Mouse (Mus musculus): ENCODE data around the gene Fam83e. TPM values are rescaled to one million over a fixed set of nuclear protein-coding genes. Genes with fewer than 3 reads are reported as not detected.
A peak's percentile ranks its signal among the peaks of the same experiment; 100 is the strongest.

Fam83e gene
- total RNA-seq, 2 experiments from 2014 or later = 0.34 to 0.77 TPM

DNA sequence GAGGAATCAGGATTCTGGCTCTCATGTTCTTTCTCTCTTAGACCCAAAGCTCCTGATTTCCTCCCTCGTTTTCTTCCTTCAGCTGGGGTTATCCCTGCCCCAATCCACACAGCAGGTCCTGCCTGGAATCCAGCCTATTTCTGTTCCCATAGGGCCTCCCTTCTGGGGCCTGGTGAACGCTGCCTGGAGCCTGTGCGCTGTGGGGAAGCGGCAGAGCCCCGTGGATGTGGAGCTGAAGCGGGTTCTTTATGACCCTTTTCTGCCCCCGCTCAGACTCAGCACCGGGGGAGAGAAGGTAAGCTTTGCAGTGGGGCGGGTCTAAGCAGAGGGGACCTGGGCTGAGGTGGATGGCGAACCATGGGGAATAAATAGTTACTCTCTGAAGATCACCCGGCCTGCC lies 19.9 kb upstream of the Fam83e start:
- ATAC-seq (replicated peaks; ENCODE audit: poor library complexity, severe bottlenecking) = no peak

DNA sequence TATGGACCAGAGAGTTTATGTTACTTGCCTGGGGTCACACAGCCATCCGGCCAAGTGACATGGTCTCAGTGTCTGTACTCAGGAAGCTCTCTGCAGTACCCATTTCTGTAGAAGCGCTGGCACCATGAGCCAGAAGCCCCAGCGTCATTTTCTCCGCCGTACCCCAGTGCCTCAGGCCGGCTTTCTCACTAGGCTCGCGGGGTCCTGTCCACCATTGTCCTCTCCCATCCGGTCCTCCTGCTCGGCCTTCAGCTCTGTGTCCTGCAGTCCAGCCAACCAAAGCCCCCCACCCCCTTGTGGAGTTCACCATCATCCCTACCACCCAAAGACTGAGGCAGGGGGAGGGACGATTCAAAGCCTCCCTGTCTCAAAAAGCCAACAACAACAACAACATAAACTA lies 19.4 kb upstream of the Fam83e start:
- no peak for ATAC-seq (replicated peaks; ENCODE audit: poor library complexity, severe bottlenecking)

DNA sequence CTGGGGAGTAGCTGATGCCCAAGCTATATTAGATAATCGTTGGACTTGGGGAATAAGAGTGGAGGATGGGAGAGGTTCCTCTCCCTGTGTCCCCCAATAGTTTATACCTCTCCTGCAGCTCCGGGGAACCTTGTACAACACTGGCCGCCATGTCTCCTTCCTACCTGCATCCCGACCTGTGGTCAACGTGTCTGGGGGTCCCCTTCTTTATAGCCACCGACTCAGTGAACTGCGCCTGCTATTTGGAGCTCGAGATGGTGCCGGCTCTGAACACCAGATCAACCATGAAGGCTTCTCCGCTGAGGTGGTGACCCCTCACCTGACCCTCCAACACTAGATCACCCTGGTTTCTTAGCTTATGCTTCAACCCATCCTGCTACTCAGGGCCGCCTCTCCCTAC lies 18.7 kb upstream of the Fam83e start:
- ATAC-seq (replicated peaks; ENCODE audit: poor library complexity, severe bottlenecking) = no peak

DNA sequence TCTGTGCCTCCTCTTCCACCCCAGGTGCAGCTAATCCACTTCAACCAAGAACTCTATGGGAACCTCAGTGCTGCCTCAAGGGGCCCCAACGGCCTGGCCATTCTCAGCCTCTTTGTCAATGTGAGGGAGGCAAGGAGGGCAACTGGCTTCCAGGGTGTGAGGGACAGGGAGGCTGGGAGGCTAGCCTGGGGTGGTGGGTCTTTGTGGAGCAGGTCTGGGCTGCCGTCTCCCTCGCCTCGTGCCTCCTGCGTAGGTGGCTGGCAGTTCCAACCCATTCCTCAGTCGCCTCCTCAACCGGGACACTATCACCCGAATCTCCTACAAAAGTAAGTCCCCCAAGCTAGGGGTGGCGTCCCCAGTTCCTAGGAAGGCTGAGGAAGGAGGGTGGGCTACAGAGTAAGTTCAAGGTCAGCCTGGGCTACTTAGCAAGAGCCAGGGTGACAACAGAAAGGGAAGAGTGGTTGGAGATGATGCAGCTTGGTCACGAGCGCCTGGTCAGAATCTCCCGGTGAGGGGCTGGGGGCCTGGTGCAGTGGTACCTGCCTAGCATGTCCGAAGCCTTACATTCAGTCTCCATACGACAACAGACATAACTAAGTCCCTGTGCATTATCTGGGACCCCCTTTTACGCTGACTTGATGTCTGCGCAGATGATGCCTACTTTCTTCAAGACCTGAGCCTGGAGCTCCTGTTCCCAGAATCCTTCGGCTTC lies 18.0 kb upstream of the Fam83e start:
- no peak for ATAC-seq (replicated peaks; ENCODE audit: poor library complexity, severe bottlenecking)

DNA sequence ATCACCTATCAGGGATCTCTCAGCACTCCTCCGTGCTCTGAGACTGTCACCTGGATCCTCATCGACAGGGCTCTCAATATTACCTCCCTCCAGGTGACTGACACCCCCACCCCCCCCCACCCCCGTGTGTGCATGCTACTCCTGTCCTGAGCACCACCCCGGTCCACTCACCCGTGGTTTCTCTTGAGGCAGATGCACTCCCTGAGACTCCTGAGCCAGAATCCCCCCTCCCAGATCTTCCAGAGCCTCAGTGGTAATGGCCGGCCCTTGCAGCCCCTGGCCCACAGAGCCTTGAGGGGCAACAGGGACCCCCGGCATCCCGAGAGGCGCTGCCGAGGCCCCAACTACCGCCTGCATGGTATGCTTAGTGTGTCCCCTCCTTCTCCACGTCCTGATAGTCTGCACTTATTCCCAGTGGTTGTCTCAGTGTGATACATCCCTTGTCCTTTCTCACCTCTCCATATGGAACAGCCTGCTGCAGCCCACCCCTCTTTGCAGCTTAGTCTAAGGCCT lies 17.4 kb upstream of the Fam83e start:
- no peak for ATAC-seq (replicated peaks; ENCODE audit: poor library complexity, severe bottlenecking)

DNA sequence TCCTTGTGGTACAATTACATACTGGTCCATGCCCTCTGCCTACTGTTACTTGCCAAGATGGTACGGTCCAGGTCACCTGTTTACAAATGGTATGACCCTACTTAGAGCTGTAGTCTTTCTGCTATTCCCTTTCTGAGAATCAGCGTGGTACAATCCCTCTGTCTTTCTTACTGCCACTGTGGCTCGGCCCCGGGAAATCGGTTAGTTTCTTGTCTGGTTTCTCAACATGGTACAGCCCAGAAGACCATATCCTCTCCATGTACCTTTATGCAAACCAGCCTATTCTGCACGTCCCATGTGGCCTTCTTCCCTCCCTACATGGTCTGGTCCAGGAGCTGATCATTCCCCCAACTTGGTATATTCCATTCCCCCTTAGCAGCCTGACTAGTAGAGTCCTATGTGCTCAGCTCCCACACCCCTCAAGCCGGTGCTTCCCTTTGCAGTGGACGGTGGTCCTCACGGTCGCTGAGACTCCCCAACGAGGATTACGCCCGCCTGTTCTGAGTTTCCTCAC lies 16.9 kb upstream of the Fam83e start:
- ATAC-seq (replicated peaks; ENCODE audit: poor library complexity, severe bottlenecking) = peak; percentile 9; the same call in 1 of the 2 replicates

DNA sequence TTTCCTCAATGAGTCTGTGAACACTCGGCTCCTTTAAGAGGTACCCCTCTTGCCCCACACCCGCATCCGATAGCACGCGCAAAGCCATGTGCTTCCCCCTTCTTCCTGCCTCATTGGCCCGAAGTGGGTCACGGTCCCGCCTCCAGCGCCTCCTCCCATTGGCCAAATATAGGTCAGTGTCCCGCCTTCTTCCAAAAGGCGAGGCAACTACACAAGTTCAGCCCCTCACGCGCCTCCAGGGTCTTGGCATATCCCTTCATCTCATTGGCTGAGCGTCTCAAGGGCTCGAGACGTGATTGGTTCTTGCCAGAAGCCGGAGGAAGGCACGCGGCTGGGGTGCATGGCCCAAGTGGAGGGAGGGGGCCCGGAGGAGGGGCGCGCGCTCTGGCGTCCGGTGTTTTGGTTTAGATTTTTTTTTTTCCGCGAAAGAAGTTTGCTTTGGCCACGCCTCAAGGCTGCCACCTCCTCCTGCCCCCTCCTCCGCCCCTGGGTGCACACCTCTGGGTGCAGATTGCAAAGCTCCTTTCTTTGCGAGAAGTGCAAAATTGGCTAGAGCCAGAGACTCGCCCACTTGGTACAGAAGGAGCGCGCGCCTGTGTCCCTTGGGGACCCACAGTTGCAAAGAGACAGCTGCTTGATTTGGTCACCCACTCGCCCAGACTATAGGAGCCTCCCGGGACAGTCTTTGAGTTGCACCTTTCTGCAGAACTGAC lies 16.1 kb upstream of the Fam83e start, which contains the start of gene Dbp:
TSS of gene Dbp (plus strand) at position 359 of the 713 bp plus-strand sequence.
- ATAC-seq (replicated peaks; ENCODE audit: poor library complexity, severe bottlenecking) = peak; percentile 64

DNA sequence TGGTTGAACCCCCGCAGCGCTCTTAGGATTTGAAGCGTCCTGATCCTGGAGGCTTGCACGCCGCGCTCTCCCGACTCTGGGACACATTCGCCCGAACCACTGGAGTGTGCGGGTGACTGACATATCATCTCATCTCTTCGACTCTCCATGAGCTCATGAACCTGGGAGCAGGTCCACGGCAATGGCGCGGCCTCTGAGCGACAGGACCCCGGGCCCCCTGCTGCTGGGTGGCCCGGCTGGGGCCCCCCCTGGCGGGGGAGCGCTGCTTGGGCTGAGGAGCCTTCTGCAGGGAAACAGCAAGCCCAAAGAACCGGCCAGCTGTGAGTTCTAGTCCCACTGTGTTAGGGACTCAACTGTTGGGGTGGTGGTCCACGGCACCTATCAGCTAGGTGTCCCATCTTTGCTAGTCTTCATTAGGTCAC lies 15.6 kb upstream of the Fam83e start:
- ATAC-seq (replicated peaks; ENCODE audit: poor library complexity, severe bottlenecking) = no peak

DNA sequence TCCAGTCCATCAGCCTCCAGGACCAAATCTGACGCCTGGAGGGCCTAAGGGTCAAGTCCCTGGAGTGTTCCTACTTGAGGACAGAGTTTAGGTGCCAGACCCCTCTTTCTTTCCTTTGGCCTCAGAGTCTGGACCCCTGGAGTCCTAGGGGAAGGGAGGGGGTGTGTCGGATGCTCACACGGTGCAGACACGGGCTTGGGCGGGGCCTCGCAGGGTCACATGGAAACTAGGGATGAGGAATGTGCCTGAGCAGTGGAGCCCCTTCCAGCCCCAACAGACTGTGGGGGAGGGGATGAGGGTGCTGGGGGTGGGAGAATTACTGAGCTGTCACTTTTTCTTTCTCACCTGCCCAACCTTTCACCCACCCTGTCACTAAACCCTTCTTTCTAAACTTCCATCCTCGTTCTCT lies 15.1 kb upstream of the Fam83e start:
- ATAC-seq (replicated peaks; ENCODE audit: poor library complexity, severe bottlenecking) = no peak

DNA sequence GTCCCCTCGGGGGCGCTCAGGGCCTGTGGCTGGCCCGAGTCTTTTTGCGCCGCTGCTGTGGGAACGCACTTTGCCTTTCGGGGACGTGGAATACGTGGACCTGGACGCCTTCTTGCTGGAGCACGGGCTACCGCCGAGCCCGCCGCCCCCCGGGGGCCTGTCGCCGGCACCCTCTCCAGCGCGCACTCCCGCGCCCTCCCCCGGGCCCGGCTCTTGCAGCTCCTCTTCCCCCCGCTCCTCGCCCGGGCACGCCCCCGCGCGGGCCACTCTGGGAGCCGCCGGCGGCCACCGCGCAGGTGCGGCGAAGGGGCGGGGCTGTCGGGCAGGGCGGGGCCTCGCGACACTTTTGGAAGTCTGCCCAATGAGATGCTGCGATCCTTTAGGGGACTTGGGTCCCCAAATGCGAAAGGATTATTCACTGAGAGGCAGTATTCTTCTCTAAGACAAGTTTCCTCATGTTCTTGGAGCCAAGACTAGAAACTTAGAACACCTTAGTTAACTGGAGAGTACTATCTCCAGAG lies 14.2 kb upstream of the Fam83e start:
- peak; percentile 25 for ATAC-seq (replicated peaks; ENCODE audit: poor library complexity, severe bottlenecking)

DNA sequence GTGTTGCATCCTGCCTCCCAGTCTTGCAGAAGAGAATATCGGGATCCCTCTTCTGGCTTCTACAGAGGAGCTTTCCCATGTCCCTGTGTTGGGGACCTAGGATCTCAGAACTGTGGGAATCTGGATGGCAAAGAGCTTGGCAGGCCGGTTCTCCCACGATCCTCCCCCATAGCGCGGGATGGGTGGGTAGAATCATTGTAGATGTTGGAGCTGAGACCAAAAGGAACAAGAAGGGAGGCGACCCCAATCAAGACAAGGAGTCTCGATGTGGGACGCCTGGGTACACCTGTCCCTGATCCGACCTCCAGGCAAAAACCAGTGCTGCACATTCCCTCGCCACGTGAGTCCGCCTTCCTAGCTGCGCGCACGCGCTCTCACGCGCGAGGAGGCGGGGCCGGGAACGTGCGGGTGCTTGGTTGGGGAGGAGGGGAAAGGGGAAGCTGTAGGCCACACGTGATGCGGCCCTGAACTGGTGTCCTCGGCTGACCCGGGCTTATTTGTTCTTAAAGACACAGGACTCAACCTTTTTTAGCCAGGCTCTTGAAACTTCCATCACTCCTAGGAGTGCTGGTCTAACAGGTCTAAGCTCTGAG lies 13.5 kb upstream of the Fam83e start:
- peak; percentile 48 for ATAC-seq (replicated peaks; ENCODE audit: poor library complexity, severe bottlenecking)

DNA sequence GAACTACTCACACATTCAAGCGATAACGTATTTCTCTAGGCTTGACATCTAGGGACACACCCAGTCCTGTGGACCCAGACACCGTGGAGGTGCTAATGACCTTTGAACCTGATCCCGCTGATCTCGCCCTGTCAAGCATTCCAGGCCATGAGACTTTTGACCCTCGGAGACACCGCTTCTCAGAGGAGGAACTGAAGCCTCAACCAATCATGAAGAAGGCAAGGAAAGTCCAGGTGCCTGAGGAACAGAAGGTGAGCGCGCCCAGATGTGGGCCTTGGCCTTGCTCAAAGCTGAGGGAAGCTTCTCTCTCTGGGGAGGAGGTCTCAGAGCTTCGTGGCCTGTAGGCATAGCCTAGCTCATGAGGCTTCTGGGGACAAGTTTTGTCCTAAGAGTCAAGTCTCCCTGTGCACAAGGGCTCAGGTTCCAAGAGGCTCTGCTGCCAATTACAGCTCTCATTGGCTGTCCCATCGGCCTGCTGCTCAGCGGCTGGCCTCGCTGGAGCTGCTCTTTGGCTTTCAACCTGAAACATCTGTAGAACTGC lies 12.7 kb upstream of the Fam83e start:
- no peak for ATAC-seq (replicated peaks; ENCODE audit: poor library complexity, severe bottlenecking)

DNA sequence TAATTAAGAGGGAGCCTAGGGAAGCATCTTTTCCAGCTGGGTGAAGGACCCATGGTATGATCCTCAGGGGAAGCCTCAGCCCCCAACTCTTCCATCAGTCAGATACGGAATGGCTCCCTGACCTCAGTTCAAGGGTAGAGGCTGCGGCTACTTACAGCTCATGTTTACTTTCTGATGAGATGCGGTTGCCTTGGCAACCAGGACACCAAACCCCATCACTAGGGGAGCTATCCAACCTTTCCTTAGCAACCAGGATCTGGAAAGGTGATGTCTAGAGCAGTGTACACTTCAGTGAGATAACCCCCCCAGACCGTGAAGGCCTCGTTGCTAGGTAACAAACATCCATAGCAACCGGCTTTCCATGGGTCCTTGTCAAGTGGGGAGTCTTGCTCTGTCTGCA lies 12.0 kb upstream of the Fam83e start:
- ATAC-seq (replicated peaks; ENCODE audit: poor library complexity, severe bottlenecking) = no peak

DNA sequence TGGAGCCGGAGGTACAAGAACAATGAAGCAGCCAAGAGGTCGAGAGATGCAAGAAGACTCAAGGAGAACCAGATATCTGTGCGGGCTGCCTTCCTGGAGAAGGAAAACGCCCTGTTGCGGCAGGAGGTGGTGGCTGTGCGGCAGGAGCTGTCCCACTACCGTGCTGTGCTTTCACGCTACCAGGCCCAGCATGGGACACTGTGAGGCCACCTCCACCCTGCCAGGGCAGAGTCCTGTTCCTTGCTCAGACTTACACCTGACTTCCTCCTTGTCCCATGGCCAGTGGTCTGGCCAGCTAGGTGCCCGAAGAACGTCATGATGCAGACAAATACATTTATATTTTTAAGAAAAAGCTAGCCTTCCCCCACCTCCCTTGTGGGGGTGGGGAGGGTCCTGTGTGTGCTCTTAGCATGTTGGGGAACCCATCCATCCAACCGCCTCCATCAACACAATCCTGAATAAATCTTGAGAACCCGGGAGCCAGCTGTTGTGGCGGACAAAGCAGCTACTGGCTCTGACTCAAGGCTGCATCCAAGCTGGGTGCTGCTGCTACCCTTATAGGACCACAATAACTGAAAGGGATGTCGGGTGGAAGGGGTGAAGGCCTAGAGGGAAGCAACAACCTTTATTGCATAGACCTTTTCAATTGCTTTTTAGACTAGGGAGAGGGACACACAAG lies 11.2 kb upstream of the Fam83e start:
- ATAC-seq (replicated peaks; ENCODE audit: poor library complexity, severe bottlenecking) = no peak

DNA sequence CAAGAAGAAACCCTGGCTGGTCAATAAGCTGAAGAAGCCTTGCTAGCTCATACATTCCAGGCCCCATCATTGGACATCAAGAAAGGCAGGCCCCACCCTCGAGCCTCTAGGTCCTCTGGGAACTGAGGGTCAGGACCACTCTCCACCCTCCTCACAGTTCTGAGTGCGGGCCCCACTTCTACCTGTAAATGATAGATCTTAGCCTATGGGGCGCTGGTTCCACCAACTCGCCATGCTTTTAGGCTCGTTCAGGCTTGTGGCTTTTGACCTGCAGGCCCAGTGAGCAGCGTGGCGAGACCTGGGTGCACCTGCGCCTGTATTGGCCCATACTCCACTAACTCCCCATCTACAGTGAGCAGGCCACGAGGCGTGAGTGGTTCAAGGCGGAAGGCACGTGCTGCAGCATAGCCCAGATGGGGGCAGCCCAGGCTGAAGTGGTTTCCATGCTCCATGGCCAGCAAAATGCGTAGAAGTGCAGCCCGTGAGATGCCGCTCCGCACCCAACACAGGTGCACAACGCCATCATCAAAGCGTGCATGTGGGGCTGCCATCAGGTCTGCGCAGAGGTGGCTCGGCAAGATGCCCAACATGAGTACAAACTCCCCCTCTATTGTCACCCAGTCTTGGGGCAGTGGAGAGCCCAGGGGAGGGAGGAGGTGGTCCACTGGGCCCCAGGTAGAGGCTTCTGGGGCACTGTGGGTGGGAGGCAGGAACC lies 10.4 kb upstream of the Fam83e start:
- no peak for ATAC-seq (replicated peaks; ENCODE audit: poor library complexity, severe bottlenecking)

DNA sequence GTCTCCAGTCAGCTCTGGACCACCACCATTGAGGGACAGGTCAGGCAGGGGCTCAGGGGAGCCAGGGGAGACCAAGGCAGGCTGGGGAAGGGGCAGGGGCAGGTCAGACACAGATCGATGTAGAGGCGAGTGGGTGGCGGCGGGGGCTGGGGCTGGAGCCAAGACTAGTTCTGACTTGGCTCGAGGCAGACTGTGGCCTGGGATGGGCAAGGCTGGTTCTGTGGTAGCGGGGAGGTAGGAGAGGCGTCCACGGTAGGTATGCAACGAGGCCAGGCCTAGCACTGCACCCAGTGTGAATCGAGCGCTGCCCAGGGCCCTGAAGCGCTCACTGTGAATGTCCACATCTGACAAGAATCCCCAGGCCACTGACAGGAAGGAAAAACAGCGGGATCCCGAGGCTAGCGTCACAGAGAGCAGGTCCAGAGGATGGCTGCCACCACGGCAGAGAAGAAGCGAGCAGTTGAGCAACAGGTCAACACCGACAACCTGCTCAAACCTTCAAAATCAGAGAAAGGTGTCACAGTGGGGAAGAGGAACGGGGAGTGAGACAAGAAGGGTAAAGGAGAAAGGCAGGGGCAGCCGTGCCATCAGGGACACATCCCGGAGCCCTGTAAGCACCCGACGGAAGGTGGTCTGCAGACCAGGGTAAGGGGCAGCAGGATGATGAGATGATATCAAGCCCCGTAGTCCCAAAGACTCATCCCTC lies 9.5 kb upstream of the Fam83e start:
- ATAC-seq (replicated peaks; ENCODE audit: poor library complexity, severe bottlenecking) = no peak

DNA sequence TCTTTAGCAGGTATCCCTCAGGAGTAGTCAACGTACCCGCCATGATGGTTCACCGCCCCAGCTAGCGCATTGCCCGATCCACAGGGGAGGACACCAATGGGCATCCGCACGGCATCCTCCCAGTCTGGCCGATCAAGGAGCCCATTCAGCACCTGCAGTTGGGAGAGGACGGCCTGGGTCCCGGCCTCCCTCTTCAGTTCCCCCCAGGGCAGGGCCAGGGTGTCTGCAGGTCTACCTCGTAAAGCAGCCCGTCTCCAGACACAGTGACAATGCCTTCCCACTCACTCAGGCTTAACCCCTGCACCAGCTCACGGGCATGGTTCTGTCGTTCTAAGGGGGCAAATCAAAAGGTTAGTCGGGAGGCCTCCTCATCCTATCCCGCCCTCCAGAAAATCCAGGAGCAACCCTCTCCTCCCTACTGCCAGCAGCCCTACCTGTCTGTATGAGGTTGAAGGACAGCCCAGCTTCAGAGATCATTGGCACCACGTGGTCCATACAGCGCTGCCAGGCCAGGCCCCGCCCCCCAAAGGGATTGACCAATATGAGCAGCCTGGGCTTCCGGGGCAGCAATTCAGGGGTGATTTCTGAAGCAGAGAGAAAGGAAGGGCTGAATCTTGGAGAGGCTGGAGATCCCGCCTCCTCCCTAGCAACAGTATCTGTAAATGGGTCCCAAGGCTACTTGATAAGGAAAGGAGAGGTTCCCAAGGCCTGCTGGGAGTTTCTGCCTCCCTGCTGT lies 8.8 kb upstream of the Fam83e start:
- no peak for ATAC-seq (replicated peaks; ENCODE audit: poor library complexity, severe bottlenecking)

DNA sequence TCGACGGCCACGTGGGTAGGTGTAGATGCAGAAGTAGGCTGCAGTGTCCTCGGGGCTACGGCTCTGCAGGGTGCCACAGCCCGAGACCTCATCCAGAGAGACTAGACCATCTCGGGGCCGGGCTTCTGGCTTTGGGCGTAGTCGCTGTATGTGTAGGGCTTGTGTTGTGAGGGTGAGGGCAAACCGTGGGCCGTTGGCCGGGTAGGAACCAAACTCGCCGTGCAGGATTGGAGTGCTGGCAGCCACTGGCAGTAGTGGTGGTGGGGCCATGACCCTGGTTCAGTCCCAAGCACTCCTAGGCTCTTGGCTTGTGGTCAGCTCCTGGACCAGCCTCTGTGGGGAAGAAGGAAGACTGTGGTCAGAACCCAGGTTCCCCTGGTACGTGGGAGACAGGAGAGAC lies 7.6 kb upstream of the Fam83e start:
- no peak for ATAC-seq (replicated peaks; ENCODE audit: poor library complexity, severe bottlenecking)

All from granulocyte monocyte progenitor cell, adult 5-6 weeks (primary cell).